Mouse (Mus musculus) MEL (cell line): ENCODE data around the gene Inpp5k.

Experiments used
- CHD2 ChIP-seq: IDR thresholded peaks from 2 replicates; pipeline ENCODE4 v1.6.1; 2011; ENCODE audit warnings: low read length, improper control_type of control experiment
- E2F4 ChIP-seq: IDR thresholded peaks from 2 replicates; pipeline ENCODE4 v1.6.1; 2011; ENCODE audit warnings: low read depth, low read length, improper control_type of control experiment, borderline replicate concordance
- POLR2A ChIP-seq, 2 experiments: IDR thresholded peaks; 2 replicates each; pipeline ENCODE4 v1.6.1; 2011 to 2012; ENCODE audit warnings: low read length in 2 of 2, mild to moderate bottlenecking in 2 of 2, control low read depth in 1 of 2, improper control_type of control experiment in 1 of 2, low read depth in 1 of 2, moderate library complexity in 1 of 2; ENCODE audit not compliant: control insufficient read depth in 1 of 2, insufficient read depth in 1 of 2, poor library complexity in 1 of 2

DNA sequence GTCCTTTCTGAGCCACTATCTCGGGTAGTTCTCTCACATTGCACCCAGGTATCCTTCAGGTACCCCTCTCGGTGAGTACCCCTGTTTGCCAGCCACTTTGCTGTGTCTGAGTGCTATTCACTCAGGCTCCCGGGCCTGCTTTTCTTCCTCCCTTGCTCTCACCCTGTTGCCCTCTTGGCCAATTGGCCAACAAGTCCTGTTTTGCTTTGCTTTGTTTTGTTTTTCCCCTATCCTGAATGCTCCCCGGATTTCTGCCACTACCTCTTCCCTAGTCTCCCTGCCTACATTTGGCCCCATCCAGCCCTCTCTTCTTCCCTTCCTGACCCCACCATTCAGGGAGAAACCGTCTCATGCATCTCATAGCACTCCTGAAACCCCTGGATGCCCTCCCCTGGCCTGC, 44.8 kb upstream of the Inpp5k start:
- TF ChIP-seq CHD2 (no peak), E2F4 (no peak), POLR2A (IDR thresholded peaks at IDR 0.05; ENCODE audit: control insufficient read depth in 1 of 2, insufficient read depth in 1 of 2, low read depth in 1 of 2, low read length in 2 of 2, poor library complexity in 1 of 2) (no peak)
